Mouse (Mus musculus) cerebellum, adult 2 months (tissue): ENCODE measurements around the gene C1ra.

ENCODE experiments used
- CTCF ChIP-seq: fragments of 200-500 bp; IDR thresholded peaks from 2 replicates; pipeline ENCODE4 v1.5.1; 2011; ENCODE audit warnings: low read depth, mild to moderate bottlenecking, control low read depth, low read length, moderate library complexity, borderline replicate concordance; ENCODE audit not compliant: insufficient read depth
- POLR2A ChIP-seq: fragments of 200-500 bp; IDR thresholded peaks from 2 replicates; pipeline ENCODE4 v1.6.1; 2011; ENCODE audit warnings: low read length, control low read depth, borderline replicate concordance; ENCODE audit not compliant: insufficient read depth

DNA sequence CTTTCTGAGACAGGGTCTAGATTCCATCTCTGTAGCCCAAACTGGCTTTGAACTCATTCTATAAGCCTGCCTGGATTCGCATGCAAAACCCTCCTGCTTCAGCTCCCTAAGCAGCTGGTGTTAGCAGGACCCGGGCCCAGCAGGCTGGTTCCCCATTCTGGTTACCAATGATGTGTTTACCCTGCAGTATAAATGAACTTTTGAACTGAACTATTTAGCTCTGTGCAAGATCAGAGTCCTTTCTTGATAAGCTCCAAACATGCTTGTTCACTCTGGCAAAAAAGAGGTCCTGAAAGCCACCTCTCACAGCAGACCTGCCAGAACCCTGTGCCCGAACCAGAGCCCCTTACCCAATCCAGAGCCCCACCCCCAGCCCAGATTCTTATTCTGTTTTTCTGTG lies 15.7 kb downstream of the C1ra start:
- no peak for TF ChIP-seq POLR2A
- no peak for TF ChIP-seq CTCF
